Mouse (Mus musculus): ENCODE measurements at regions not wholly inside any gene's neighbourhood (a gene's known extent, or its start where the extent isn't known, plus 50 kb on each side); places are given as distances from the start of the nearest gene placed in this dataset.

GRCm38 (mm10) chr15:6191845-6192244 lies 107.7 kb upstream of the Dab2 start:
- Histone ChIP-seq H3K9me3 (replicated peaks; ENCODE audit: low read length) (no peaks in the 10 kb centered on the region), H3K9ac (ENCODE audit: insufficient read depth, low read depth) (no peak overlapping the region), H3K4me3 (replicated peaks in 1 of 3; ENCODE audit: low read depth in 2 of 3, low read length in 2 of 3, poor library complexity in 1 of 3) (no peak overlapping the region), H3K4me2 (ENCODE audit: insufficient read depth, low read depth, poor library complexity, severe bottlenecking) (no peak overlapping the region), H3K79me2 (replicated peaks; ENCODE audit: control insufficient read depth, extremely low read depth, insufficient read depth, poor library complexity, severe bottlenecking) (no peaks in the 10 kb centered on the region), H3K27ac (ENCODE audit: insufficient read depth, low read depth) (no peak overlapping the region), H3K36me3 (replicated peaks in 1 of 2; ENCODE audit: control insufficient read depth in 1 of 2, insufficient read depth in 1 of 2, low read length in 1 of 2) (no peaks in the 10 kb centered on the region), H3K27me3 (replicated peaks) (no peaks in the 10 kb centered on the region), H3K4me1 (ENCODE audit: control insufficient read depth in 1 of 2, insufficient read depth in 2 of 2) (no peaks in the 10 kb centered on the region)
- DNase-seq (ENCODE audit: extremely low read depth) = no peak
- TF ChIP-seq ZKSCAN1 (IDR thresholded peaks at IDR 0.05; ENCODE audit: borderline replicate concordance, low read depth, low read length) = no peak
- TF ChIP-seq IRF4 (IDR thresholded peaks at IDR 0.05; ENCODE audit: low read depth, low read length) = no peak
- TF ChIP-seq KAT2A (IDR thresholded peaks at IDR 0.05; ENCODE audit: insufficient replicate concordance, low read length) = no peak
- TF ChIP-seq MAX (IDR thresholded peaks at IDR 0.05; ENCODE audit: low read length) = no peak
- TF ChIP-seq RCOR1 (conservative IDR thresholded peaks at IDR 0.05; ENCODE audit: low read depth, low read length) = no peak
- TF ChIP-seq MAFK (IDR thresholded peaks at IDR 0.05; ENCODE audit: insufficient replicate concordance, low read length) = no peak
- TF ChIP-seq PAX5 (IDR thresholded peaks at IDR 0.05; ENCODE audit: low read length) = no peak
- no peak for TF ChIP-seq E2F4 (IDR thresholded peaks at IDR 0.05; ENCODE audit: insufficient replicate concordance, low read depth, low read length)
- TF ChIP-seq NELFE (IDR thresholded peaks at IDR 0.05; ENCODE audit: low read depth, low read length) = no peak
- TF ChIP-seq HCFC1 (IDR thresholded peaks at IDR 0.05; ENCODE audit: low read depth, low read length) = no peak
- no peak for TF ChIP-seq JUND (conservative IDR thresholded peaks at IDR 0.05; ENCODE audit: low read depth, low read length)
- no peak for TF ChIP-seq CHD2 (IDR thresholded peaks at IDR 0.05; ENCODE audit: low read length)
- TF ChIP-seq ELF1 (IDR thresholded peaks at IDR 0.05; ENCODE audit: low read depth, low read length) = no peak
- no peak for TF ChIP-seq BHLHE40 (IDR thresholded peaks at IDR 0.05; ENCODE audit: low read depth, low read length)
- TF ChIP-seq SMC3 (IDR thresholded peaks at IDR 0.05; ENCODE audit: low read depth, low read length) = no peak
- no peak for TF ChIP-seq ZNF384 (IDR thresholded peaks at IDR 0.05; ENCODE audit: low read depth, low read length)
- TF ChIP-seq JUN (IDR thresholded peaks at IDR 0.05; ENCODE audit: insufficient read depth, low read depth, low read length) = no peak
- TF ChIP-seq POLR2AphosphoS2 (IDR thresholded peaks at IDR 0.05; ENCODE audit: low read depth, low read length) = no peak
- no peak for TF ChIP-seq ETS1 (conservative IDR thresholded peaks at IDR 0.05; ENCODE audit: low read depth, low read length)
- TF ChIP-seq GABPA (IDR thresholded peaks at IDR 0.05; ENCODE audit: insufficient replicate concordance, low read depth, low read length) = no peak
- dilution Hi-C loops (cut with MboI; ENCODE audit: extremely low pct_ligation_motif_present, extremely low pct_unique_long_range_greater_than_20kb, low sequenced_read_pairs) (no loop called here), in situ Hi-C loops (cut with MboI; ENCODE audit: low pct_ligation_motif_present, low pct_unique_long_range_greater_than_20kb, low sequenced_read_pairs) (no loop called here)

- dilution Hi-C loops (cut with MboI; ENCODE audit: extremely low pct_ligation_motif_present, extremely low pct_unique_long_range_greater_than_20kb, low sequenced_read_pairs) = no loop called here
- no peak for DNase-seq (ENCODE audit: extremely low read depth)
- H3K4me2 ChIP-seq (ENCODE audit: insufficient read depth, low read depth, poor library complexity, severe bottlenecking) = no peak overlapping the region
- TF ChIP-seq RCOR1 (conservative IDR thresholded peaks at IDR 0.05; ENCODE audit: low read depth, low read length) (no peak), TCF12 (IDR thresholded peaks at IDR 0.05; ENCODE audit: low read depth, low read length) (no peak), MEF2A (IDR thresholded peaks at IDR 0.05; ENCODE audit: borderline replicate concordance, low read depth, low read length) (no peak), POLR2A (IDR thresholded peaks at IDR 0.05; ENCODE audit: low read depth, low read length) (no peak), CHD1 (IDR thresholded peaks at IDR 0.05; ENCODE audit: low read depth, low read length) (no peak), ZKSCAN1 (IDR thresholded peaks at IDR 0.05; ENCODE audit: borderline replicate concordance, low read depth, low read length) (no peak), SIN3A (IDR thresholded peaks at IDR 0.05; ENCODE audit: low read length) (no peak), SMC3 (IDR thresholded peaks at IDR 0.05; ENCODE audit: low read depth, low read length) (no peak)
- H3K4me1 ChIP-seq (ENCODE audit: control insufficient read depth in 1 of 2, insufficient read depth in 2 of 2) = no peaks in the 10 kb centered on the region
- no peak overlapping the region for H3K4me3 ChIP-seq (replicated peaks in 1 of 3; ENCODE audit: low read depth in 2 of 3, low read length in 2 of 3, poor library complexity in 1 of 3)
- H3K9me3 ChIP-seq (replicated peaks; ENCODE audit: low read length) = peaks cover 2% of the 10 kb centered on the region
- no peaks in the 10 kb centered on the region for H3K79me2 ChIP-seq (replicated peaks; ENCODE audit: control insufficient read depth, extremely low read depth, insufficient read depth, poor library complexity, severe bottlenecking)
- no peak overlapping the region for H3K27ac ChIP-seq (ENCODE audit: insufficient read depth, low read depth)
- no peaks in the 10 kb centered on the region for H3K36me3 ChIP-seq (replicated peaks in 1 of 2; ENCODE audit: control insufficient read depth in 1 of 2, insufficient read depth in 1 of 2, low read length in 1 of 2)
- in situ Hi-C loops (cut with MboI; ENCODE audit: low pct_ligation_motif_present, low pct_unique_long_range_greater_than_20kb, low sequenced_read_pairs) = loop anchor here (25.0 kb wide), 1 partner anchor 970 kb away; the partner anchor contains the start of gene Ptger4
- H3K27me3 ChIP-seq (replicated peaks) = no peaks in the 10 kb centered on the region
- no peak overlapping the region for H3K9ac ChIP-seq (ENCODE audit: insufficient read depth, low read depth)
Observed at GRCm38 (mm10) chr15:6207239-6207638, 92.3 kb upstream of the Dab2 start.
